Mouse (Mus musculus) gonadal fat pad, adult 2 months (tissue): Measurements from ENCODE around the gene Grik2. TPM values are rescaled to one million over a fixed set of nuclear protein-coding genes. Genes with fewer than 3 reads are reported as not detected.
"Not testable (repeated sequence)": the region's sequence is repeated elsewhere in the genome, so short reads cannot be mapped to it uniquely, and the experiment has no call there.

Experiments
- DNase-seq: peaks from one replicate; pipeline ENCODE4 v3.0.0-alpha.2; 2012; ENCODE audit warnings: low read depth
- polyA plus RNA-seq: library from polyadenylated mRNA; depleted of rRNA; stranded (reverse); fragments of >200 nt; gene quantifications from 2 replicates; pipeline ENCODE4 v1.2.3, GENCODE M21; 2012

The Grik2 gene
- polyA plus RNA-seq, 1 experiment = 0.11 TPM

GRCm38 (mm10) chr10:49652320-49652719 lies 136.2 kb downstream of the Grik2 start:
- no peak for DNase-seq

- no peak for DNase-seq
Observed at GRCm38 (mm10) chr10:49647116-49647515, 141.4 kb downstream of the Grik2 start.

DNA sequence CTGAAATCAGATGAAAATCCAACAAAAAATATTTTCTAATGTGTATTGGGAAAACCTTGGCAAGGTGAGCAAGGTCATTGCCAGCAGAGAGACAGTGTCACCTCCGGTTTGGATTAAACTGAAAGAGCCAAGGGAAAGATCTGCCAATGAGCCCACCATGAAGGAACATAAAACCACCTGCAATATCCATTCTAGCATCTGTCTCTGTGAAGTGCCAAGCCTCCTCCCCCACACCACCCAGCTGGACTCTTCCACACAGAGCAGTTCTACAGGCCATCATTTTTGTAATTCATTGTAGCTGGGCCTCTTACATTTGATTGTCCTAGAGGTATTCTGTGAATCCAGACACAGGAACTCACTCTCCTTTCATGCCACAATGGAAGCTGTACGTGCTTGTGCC lies 148.7 kb downstream of the Grik2 start:
- no peak for DNase-seq

DNA sequence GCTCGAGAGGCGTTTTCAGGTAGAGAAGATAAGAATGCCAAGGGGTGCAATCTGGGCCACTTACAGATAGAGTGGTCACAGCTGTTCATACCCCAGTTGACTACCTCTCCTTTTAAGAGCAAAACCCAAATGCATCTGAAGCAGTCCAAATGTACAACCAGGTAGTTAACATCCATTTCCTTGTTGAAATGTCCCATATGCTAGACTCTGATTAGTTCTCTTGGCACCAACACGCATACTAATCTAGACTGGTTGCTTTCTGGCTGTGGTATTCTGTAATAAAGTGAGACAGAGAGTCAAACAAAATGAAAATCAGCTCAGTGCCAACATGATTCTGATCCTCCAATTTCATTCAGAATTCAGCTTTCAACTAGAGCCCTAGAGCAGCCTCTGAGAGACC lies 164.6 kb downstream of the Grik2 start:
- DNase-seq = no peak

DNA sequence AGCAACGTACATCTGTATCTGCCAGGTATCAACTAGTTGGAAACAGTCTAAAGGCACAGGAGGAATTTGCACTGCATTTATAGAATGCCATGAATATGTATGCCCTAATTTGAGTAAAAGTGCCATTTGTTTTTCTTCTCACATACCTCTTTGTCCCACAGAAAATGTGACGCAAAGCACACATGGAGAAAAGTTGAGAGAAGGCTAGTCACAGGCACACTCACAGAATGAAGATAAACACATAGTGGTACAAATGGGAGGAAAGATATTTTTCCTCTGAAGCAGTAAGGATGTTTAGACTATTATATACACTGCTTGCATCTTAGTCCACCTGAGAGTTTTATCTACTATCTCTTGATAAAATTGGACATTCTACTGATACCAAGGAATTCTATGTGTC lies 190.9 kb downstream of the Grik2 start:
- DNase-seq = no peak

DNA sequence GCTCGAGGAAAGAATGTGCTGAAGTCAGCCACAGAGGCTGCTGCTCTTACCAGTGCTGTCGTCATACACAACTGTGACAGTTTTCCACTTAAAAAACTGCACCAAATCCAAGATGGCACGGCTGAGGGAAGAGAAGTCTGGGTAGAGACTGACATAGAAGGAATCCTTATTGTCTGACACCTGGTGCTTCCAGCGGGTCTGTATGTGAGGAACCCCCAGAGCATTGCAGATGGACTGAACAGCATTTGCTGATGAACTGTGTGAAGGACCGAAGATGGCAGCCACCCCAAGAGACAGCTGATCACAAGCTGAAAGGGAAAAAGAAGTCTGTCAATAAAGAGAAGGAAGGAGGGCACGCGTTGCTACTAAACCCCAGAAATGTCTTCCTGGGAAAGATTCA lies 215.1 kb downstream of the Grik2 start:
- no peak for DNase-seq

GRCm38 (mm10) chr10:49559872-49560407 lies 228.6 kb downstream of the Grik2 start:
- DNase-seq = no peak

- no peak for DNase-seq
Observed at GRCm38 (mm10) chr10:49542249-49542648, 246.3 kb downstream of the Grik2 start.

- DNase-seq = no peak
Observed at GRCm38 (mm10) chr10:49519752-49520151, 268.8 kb downstream of the Grik2 start.

DNA sequence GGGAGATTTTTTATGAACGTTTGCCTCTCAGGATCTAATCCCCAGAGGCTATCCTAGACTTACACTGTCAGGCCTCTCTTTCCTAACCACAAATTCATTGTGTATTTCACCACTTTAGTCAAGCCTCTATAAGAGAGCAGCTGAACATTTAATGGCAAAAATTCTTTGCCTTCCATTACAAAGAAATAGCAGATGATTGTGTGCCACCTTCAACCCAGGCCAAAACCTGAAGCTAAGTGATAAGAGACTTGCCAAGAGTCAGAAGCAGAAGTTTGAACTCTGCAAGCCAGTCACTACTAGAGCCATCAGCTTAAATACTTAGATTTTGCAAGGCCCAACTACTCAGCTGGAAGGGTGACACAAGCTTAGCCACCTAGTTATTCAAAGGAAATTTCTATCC lies 287.9 kb downstream of the Grik2 start:
- no peak for DNase-seq

- DNase-seq = no peak
Observed at GRCm38 (mm10) chr10:49497302-49497701, 291.3 kb downstream of the Grik2 start.

DNA sequence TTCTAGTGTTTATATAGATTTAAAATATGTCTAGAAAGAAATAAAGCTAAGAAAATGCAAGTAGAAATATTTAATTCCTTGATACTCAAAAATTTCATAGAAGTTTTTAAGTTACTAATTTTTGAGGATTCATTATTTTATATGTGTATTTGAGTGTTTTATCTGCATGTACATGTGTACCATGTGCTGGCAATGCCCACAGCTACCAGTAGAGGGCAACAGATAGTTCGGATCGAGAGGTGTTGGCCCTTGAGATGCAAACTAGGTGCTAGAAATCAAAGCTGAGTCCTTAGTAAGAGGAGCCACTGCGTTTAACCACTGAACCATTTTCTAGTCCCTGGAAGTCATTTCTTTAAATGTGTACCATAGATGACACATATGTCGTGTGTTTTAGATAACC lies 307.1 kb downstream of the Grik2 start:
- DNase-seq = no peak

- no peak for DNase-seq
Observed at GRCm38 (mm10) chr10:49480085-49480749, 308.3 kb downstream of the Grik2 start.

DNA sequence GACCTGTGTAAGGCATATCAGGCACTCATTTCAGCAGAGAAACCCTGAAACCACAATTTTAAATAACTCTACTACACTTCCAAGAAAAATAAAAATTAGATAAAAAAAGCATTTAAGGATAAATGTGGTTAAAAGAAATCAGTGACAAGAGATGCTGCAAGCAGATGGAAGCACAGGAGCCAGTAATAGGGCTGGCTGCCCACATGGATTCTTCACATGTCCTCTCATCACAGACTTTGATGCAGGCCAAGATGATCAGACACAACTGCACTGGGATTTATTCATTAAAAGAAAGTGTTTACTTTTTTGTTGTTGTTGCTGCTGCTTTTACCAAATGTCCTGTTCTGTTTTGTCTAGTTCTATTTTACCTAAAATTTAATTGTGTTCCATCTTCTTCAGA lies 315.0 kb downstream of the Grik2 start:
- DNase-seq = no peak

GRCm38 (mm10) chr10:49456791-49457190 lies 331.8 kb downstream of the Grik2 start:
- no peak for DNase-seq

GRCm38 (mm10) chr10:49453535-49453934 lies 335.0 kb downstream of the Grik2 start:
- DNase-seq = no peak

DNA sequence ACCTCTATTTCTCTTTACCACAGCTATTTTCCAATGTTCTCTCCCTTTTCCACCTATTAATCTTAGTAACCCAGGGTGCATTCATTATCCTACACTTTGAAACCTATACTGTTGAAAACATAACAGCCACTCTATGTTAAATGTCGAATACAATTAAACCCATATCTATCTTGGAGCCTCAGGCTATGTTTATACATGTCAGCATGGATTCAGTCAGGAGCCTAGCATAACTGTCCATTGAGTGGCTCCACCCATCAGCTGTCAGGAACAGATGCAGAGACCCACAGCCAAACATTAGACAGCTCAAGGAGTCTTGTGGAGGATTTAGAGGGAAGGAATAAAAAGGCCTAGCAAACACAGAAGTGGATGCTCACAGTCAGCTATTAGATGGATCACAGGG lies 347.2 kb downstream of the Grik2 start:
- DNase-seq = no peak

GRCm38 (mm10) chr10:49437057-49437456 lies 351.5 kb downstream of the Grik2 start:
- no peak for DNase-seq

DNA sequence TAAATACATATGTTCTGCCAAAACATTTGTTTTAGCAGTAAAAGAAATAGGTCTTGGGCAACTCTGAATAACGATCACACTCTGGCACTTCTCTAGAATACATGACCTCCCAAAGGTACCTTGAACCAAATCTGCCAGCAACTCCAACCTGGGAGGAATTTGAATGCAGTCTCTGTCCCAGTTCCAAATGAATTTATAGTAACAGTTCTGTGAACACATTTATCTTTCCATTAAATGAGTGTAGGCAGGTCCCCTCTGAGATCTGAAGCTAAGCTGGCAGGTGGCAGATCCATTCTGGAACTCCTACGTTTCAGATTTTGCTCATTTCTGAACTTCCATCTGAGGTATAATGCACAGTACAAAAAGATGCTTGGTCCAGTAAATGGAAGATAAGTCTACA lies 352.3 kb downstream of the Grik2 start:
- no peak for DNase-seq

DNA sequence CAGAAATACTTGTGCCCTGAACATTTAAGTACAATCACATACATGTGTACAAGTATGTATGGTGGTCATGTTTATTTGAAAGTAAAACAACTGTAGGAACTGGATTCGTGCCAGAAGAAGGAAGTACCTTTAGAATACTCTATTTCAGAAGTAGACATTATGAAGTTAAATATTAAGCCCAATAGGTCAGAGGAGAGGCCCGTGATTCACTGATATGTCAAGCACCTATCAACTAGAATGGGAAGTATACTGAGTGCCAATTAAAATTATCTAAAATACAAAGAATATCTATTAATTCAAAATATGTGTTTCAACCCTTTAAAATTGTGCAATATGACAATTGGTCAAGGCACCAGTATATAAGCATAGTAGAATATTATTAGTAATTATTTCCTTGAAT lies 355.7 kb downstream of the Grik2 start:
- DNase-seq = no peak

DNA sequence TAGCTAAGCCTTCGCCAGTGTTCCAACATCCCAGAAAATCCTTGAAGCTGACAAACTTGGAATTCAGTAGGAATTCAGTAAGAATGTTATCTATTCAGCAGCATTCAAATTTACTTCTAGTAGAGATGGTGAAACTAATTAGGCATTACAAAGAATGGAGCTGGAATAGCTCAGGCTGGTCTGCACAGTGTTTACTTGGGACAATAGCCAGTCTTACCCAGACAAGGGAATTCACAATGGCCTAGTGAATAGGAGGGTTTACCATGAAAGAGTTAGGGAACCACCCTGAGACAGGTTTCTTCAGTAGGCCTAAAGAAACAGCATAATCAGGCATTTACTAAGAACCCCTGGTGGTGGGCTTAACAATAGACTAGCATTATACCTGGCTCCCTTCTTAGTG lies 371.4 kb downstream of the Grik2 start:
- DNase-seq = not testable (repeated sequence)

- DNase-seq = no peak
Observed at GRCm38 (mm10) chr10:49382996-49383395, 405.6 kb downstream of the Grik2 start.

- DNase-seq = no peak
Observed at GRCm38 (mm10) chr10:49381852-49382251, 406.7 kb downstream of the Grik2 start.

DNA sequence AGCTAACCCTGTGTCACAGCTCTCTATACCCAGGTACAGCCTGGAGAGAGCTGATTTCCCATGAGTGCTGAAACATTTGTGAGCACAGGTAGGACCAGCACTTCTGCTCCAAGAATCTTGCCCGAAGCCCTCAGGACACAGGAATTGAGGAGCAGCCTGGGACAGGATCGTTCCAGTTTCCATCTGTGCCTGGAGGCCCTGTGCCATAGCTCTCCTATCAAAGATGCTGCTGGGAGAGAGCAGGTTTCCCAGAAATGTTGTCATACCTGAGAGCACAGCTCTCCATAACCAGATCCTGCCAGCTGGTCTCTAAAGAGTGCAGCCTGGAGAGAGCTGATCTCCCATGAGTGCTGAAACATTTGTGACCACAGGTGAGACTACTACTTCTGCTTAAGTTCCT lies 420.0 kb downstream of the Grik2 start:
- DNase-seq = no peak
